Mouse (Mus musculus): ENCODE data around the gene Rps6kb2.

The Rps6kb2 gene

GRCm38 (mm10) chr19:4153232-4153654 lies 9.9 kb downstream of the Rps6kb2 start, which contains the start of gene Ptprcap:
Gene Ptprcap, plus strand, starts transcription at chr19:4153604.
- H3K27me3 ChIP-seq (ENCODE audit: control insufficient read depth, insufficient read depth, low read length, poor library complexity, severe bottlenecking), result no peaks in the 10 kb centered on the region
- DNase-seq (ENCODE audit: low read depth, low spot score), result no peak
- H3K36me3 ChIP-seq (ENCODE audit: control insufficient read depth, insufficient read depth, low read length, poor library complexity, severe bottlenecking), result peaks cover 19% of the 10 kb centered on the region

GRCm38 (mm10) chr19:4152445-4153231 lies 10.5 kb downstream of the Rps6kb2 start:
- H3K36me3 ChIP-seq (ENCODE audit: control insufficient read depth, insufficient read depth, low read length, poor library complexity, severe bottlenecking), result peaks cover 19% of the 10 kb centered on the region
- DNase-seq (ENCODE audit: low read depth, low spot score), result no peak
- no peaks in the 10 kb centered on the region for H3K27me3 ChIP-seq (ENCODE audit: control insufficient read depth, insufficient read depth, low read length, poor library complexity, severe bottlenecking)

- no peak for DNase-seq (ENCODE audit: low read depth, low spot score)
- Histone ChIP-seq H3K36me3 (ENCODE audit: control insufficient read depth, insufficient read depth, low read length, poor library complexity, severe bottlenecking) (peaks cover 14% of the 10 kb centered on the region), H3K27me3 (ENCODE audit: control insufficient read depth, insufficient read depth, low read length, poor library complexity, severe bottlenecking) (no peaks in the 10 kb centered on the region)
These were observed 11.3 kb downstream of the Rps6kb2 start for GRCm38 (mm10) chr19:4151898-4152297.

DNA sequence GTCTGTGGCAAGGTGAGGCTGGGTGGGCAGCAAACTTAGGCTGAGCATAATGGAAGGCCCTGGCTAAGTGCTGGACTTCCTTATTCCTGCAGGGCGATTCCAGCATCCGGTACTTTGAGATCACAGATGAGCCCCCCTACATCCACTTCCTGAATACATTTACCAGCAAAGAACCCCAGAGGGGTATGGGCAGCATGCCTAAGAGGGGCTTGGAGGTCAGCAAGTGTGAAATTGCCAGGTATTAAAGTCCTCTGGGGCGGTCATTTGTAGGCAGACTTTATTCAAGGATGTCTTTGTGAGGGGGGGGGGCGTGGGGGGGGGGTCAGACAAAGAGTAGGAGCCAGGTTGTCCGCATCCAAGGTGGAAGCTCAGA lies 11.7 kb downstream of the Rps6kb2 start:
- H3K36me3 ChIP-seq (ENCODE audit: control insufficient read depth, insufficient read depth, low read length, poor library complexity, severe bottlenecking), result peaks cover 10% of the 10 kb centered on the region
- H3K27me3 ChIP-seq (ENCODE audit: control insufficient read depth, insufficient read depth, low read length, poor library complexity, severe bottlenecking), result no peaks in the 10 kb centered on the region
- DNase-seq (ENCODE audit: low read depth, low spot score), result no peak

GRCm38 (mm10) chr19:4150567-4151487 lies 12.3 kb downstream of the Rps6kb2 start:
- Histone ChIP-seq H3K36me3 (ENCODE audit: control insufficient read depth, insufficient read depth, low read length, poor library complexity, severe bottlenecking) (peaks cover 7% of the 10 kb centered on the region; the same call in 1 of the 2 replicates), H3K27me3 (ENCODE audit: control insufficient read depth, insufficient read depth, low read length, poor library complexity, severe bottlenecking) (no peaks in the 10 kb centered on the region)
- DNase-seq (ENCODE audit: low read depth, low spot score), result no peak

DNA sequence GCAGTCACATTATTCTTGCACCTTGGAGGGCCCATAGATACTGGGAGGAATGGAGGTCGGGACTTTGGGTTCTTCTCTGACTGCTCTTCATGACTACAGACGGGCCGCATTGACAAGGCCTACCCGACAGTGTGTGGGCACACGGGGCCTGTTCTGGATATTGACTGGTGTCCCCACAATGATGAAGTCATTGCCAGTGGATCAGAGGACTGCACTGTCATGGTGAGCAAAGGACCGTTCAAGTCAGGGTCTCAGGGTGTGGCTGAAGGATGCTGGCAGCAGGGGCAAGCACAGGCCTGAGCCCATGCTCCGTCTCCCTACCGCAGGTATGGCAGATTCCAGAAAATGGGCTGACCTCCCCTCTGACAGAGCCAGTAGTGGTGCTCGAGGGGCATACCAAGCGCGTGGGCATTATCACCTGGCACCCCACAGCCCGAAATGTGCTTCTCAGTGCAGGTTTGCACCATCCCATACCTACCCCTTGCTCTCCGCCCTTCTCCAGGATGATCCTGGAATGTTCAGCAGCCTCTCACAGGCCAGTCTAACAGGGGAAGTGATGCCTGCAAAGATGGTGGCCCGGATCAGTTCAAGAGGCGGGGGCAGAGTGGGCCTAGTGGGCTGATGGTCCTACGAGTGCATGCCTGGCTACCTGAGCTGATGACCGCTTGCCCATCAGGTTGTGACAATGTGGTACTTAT lies 13.2 kb downstream of the Rps6kb2 start:
- H3K27me3 ChIP-seq (ENCODE audit: control insufficient read depth, insufficient read depth, low read length, poor library complexity, severe bottlenecking), result no peaks in the 10 kb centered on the region
- peaks cover 3% of the 10 kb centered on the region; the same call in 1 of the 2 replicates for H3K36me3 ChIP-seq (ENCODE audit: control insufficient read depth, insufficient read depth, low read length, poor library complexity, severe bottlenecking)
- no peak for DNase-seq (ENCODE audit: low read depth, low spot score)

GRCm38 (mm10) chr19:4149283-4149682 lies 13.9 kb downstream of the Rps6kb2 start:
- H3K27me3 ChIP-seq (ENCODE audit: control insufficient read depth, insufficient read depth, low read length, poor library complexity, severe bottlenecking), result no peaks in the 10 kb centered on the region
- peaks cover 3% of the 10 kb centered on the region; the same call in 1 of the 2 replicates for H3K36me3 ChIP-seq (ENCODE audit: control insufficient read depth, insufficient read depth, low read length, poor library complexity, severe bottlenecking)
- DNase-seq (ENCODE audit: low read depth, low spot score), result no peak

- peak; percentile 42 for DNase-seq (ENCODE audit: low read depth, low spot score)
- H3K36me3 ChIP-seq (ENCODE audit: control insufficient read depth, insufficient read depth, low read length, poor library complexity, severe bottlenecking), result peaks cover 3% of the 10 kb centered on the region; the same call in 1 of the 2 replicates
- no peaks in the 10 kb centered on the region for H3K27me3 ChIP-seq (ENCODE audit: control insufficient read depth, insufficient read depth, low read length, poor library complexity, severe bottlenecking)
These were observed 14.3 kb downstream of the Rps6kb2 start for GRCm38 (mm10) chr19:4148819-4149218.

DNA sequence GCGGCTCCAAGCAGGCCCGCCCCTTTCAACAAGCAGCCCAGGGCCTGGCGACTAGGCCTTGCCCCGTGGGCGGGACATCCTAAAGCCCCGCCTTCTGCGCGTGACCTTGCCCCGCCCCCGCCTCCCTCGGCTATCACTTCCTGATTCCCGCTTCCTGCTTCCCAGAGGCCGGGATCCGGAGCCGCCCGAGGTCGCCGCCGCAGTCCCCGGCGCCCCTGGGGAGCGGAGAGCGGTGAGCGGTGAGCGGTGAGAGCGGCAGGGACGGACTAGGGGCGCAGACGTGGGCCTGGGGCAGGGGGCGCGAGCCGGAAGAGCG lies 14.7 kb downstream of the Rps6kb2 start, which contains the start of gene Coro1b:
Gene Coro1b, plus strand, starts transcription at position 129 of the 316 bp plus-strand sequence.
- DNase-seq (ENCODE audit: low read depth, low spot score), result peak; percentile 89
- Histone ChIP-seq H3K36me3 (ENCODE audit: control insufficient read depth, insufficient read depth, low read length, poor library complexity, severe bottlenecking) (peaks cover 3% of the 10 kb centered on the region; the same call in 1 of the 2 replicates), H3K27me3 (ENCODE audit: control insufficient read depth, insufficient read depth, low read length, poor library complexity, severe bottlenecking) (no peaks in the 10 kb centered on the region)

GRCm38 (mm10) chr19:4147782-4148490 lies 15.2 kb downstream of the Rps6kb2 start:
- DNase-seq (ENCODE audit: low read depth, low spot score), result no peak
- H3K27me3 ChIP-seq (ENCODE audit: control insufficient read depth, insufficient read depth, low read length, poor library complexity, severe bottlenecking), result no peaks in the 10 kb centered on the region

DNA sequence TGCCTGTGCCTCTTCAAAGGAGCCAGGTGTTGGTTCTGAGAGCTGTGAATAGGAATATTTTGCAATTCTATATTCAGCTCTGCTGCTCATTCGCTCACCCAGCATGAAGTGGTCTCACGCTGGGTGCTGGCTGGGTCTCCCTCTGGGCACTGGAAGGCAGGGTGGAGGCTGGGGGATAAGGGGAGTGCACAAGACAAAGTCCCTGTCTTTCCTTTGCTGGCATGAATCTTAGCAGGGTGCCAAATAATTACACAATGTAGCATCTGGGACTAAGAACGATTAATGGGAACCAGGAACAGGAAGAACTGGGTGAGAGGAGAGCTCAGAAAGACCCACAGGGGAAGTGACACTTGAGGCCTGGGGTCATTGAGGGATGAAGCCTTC lies 16.1 kb downstream of the Rps6kb2 start:
- Histone ChIP-seq H3K36me3 (ENCODE audit: control insufficient read depth, insufficient read depth, low read length, poor library complexity, severe bottlenecking) (peaks cover 3% of the 10 kb centered on the region; the same call in 1 of the 2 replicates), H3K27me3 (ENCODE audit: control insufficient read depth, insufficient read depth, low read length, poor library complexity, severe bottlenecking) (no peaks in the 10 kb centered on the region)
- no peak for DNase-seq (ENCODE audit: low read depth, low spot score)

More at GRCm38 (mm10) chr19:4147782-4148490, 15.2 kb downstream of the Rps6kb2 start:
- peaks cover 3% of the 10 kb centered on the region; the same call in 1 of the 2 replicates for H3K36me3 ChIP-seq (ENCODE audit: control insufficient read depth, insufficient read depth, low read length, poor library complexity, severe bottlenecking)

DNA sequence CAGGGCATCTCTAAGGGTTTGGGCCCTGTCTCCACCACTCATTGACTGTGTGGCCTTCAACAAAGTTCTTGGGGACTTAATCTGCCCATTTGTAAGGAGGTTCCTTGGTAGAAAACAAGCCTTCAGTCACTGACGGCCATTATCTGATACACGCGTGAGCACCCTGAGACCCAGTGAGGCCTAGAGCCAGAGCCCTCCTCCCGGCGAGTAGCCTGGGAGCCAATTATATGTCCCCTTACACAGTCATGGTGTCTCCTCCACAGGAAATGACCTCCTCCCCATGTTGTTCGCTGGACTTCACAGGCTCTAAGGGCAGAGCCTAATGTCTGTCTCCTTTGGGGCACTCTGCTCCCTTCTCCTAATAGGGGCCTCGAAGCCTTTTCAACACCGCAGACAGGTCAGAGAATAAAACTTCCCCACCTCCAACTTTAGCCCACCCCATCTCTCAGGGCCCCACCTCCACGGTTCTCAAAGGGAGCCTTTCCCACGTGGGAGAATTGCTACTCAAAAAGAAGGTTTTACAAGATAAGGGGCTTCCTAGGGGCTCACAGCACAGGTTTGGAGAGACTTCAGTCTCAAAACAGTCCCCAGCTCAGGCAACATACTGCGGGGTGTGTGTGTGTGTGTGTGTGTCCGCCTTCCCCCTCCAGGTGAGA lies 16.7 kb downstream of the Rps6kb2 start:
- Histone ChIP-seq H3K27me3 (ENCODE audit: control insufficient read depth, insufficient read depth, low read length, poor library complexity, severe bottlenecking) (no peaks in the 10 kb centered on the region), H3K36me3 (ENCODE audit: control insufficient read depth, insufficient read depth, low read length, poor library complexity, severe bottlenecking) (peaks cover 3% of the 10 kb centered on the region; the same call in 1 of the 2 replicates)
- DNase-seq (ENCODE audit: low read depth, low spot score), result no peak

DNA sequence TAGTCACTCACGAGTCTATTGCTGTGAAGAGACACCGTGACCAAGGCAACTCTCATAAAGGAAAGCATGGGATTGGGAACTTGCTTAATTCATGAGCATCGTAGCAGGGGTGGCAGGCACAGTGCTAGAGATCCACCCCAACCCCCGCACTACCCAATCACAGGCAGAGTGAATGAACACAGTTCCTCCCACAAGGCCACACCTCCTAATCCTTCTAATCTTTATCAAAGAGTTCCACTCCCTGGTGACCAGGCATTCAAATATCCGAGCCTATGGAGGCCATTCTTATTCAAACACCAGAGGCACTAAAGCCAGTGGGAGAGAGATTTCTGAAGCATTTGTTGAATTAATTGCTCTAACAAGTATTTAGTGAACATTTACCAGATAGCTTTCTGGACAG lies 17.2 kb downstream of the Rps6kb2 start:
- no peak for DNase-seq (ENCODE audit: low read depth, low spot score)
- Histone ChIP-seq H3K36me3 (ENCODE audit: control insufficient read depth, insufficient read depth, low read length, poor library complexity, severe bottlenecking) (peaks cover 3% of the 10 kb centered on the region; the same call in 1 of the 2 replicates), H3K27me3 (ENCODE audit: control insufficient read depth, insufficient read depth, low read length, poor library complexity, severe bottlenecking) (no peaks in the 10 kb centered on the region)
